Mouse (Mus musculus): ENCODE results near the gene Kpna6.

DNA sequence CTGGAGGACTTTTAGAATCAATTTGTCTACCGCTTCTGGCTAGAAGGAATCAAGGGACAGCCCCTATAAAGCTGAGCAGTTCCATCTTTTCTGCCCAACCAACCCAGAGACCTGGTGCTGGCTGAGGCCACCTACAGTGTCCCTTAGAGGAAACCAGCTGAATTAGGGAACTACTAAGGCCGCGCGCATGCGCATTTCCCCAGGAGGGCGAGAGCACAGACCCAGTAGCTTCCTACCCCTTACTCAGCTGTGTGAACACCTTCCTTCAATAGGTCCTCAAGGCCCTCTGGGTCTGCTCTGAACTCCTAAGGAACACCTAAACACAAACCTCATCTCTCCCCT, 47.6 kb downstream of the Kpna6 start:
- no peak for TF ChIP-seq CTCF (conservative IDR thresholded peaks at IDR 0.05; ENCODE audit: insufficient read depth, insufficient read length, low read depth, low read length)
- no peak for TF ChIP-seq POLR2A (IDR thresholded peaks at IDR 0.05; ENCODE audit: low read depth, low read length)

Data from kidney, adult 2 months (tissue).